Mouse (Mus musculus): Measurements from ENCODE around the gene Psmb3. TPM values are rescaled to one million over a fixed set of nuclear protein-coding genes. Genes with fewer than 3 reads are reported as not detected.

Psmb3 gene
- polyA plus RNA-seq, 1 experiment, result 264 TPM

GRCm38 (mm10) chr11:97660734-97661647 lies 42.2 kb upstream of the Psmb3 start:
- H3K4me1 ChIP-seq (ENCODE audit: control insufficient read depth, insufficient read depth, low read length), result peaks cover 12% of the 10 kb centered on the region
- WGBS, result 7% methylated on average over 27 of the region's 27 CpGs
- TF ChIP-seq POLR2A (IDR thresholded peaks at IDR 0.05; ENCODE audit: borderline replicate concordance, extremely low read depth, low read depth, low read length) (no peak), CTCF (IDR thresholded peaks at IDR 0.05; ENCODE audit: insufficient read depth, low read length) (no peak)
- DNase-seq, result no peak
- peak overlapping the region; percentile 93 for H3K4me3 ChIP-seq (replicated peaks; ENCODE audit: extremely low read depth, low read depth, low read length)

GRCm38 (mm10) chr11:97661648-97662133 lies 41.5 kb upstream of the Psmb3 start:
- Histone ChIP-seq H3K4me3 (replicated peaks; ENCODE audit: extremely low read depth, low read depth, low read length) (peak overlapping the region; percentile 47), H3K4me1 (ENCODE audit: control insufficient read depth, insufficient read depth, low read length) (peaks cover 12% of the 10 kb centered on the region)
- WGBS, result under 1% methylated on average over 20 of the region's 20 CpGs
- peak; percentile 81 for DNase-seq
- peak; percentile 36; the same call in 1 of the 2 replicates for TF ChIP-seq POLR2A (IDR thresholded peaks at IDR 0.05; ENCODE audit: borderline replicate concordance, extremely low read depth, low read depth, low read length)
- no peak for TF ChIP-seq CTCF (IDR thresholded peaks at IDR 0.05; ENCODE audit: insufficient read depth, low read length)

- Histone ChIP-seq H3K4me1 (ENCODE audit: control insufficient read depth, insufficient read depth, low read length) (peaks cover 12% of the 10 kb centered on the region), H3K4me3 (replicated peaks; ENCODE audit: extremely low read depth, low read depth, low read length) (peak overlapping the region; percentile 74)
- 2% methylated on average over 21 of the region's 21 CpGs for WGBS
- no peak for TF ChIP-seq CTCF (IDR thresholded peaks at IDR 0.05; ENCODE audit: insufficient read depth, low read length)
- no peak for TF ChIP-seq POLR2A (IDR thresholded peaks at IDR 0.05; ENCODE audit: borderline replicate concordance, extremely low read depth, low read depth, low read length)
- peak; percentile 70 for DNase-seq
Measured at GRCm38 (mm10) chr11:97662207-97662892, 40.8 kb upstream of the Psmb3 start.

- TF ChIP-seq CTCF (IDR thresholded peaks at IDR 0.05; ENCODE audit: insufficient read depth, low read length) (no peak), POLR2A (IDR thresholded peaks at IDR 0.05; ENCODE audit: borderline replicate concordance, extremely low read depth, low read depth, low read length) (peak; percentile 10; the same call in 1 of the 2 replicates)
- Histone ChIP-seq H3K4me3 (replicated peaks; ENCODE audit: extremely low read depth, low read depth, low read length) (peak within 1 kb of the TSS; percentile 87), H3K4me1 (ENCODE audit: control insufficient read depth, insufficient read depth, low read length) (peaks cover 12% of the 10 kb centered on the region)
- WGBS, result 2% methylated on average over 52 of the region's 76 CpGs
- DNase-seq, result peak; percentile 69
Measured at GRCm38 (mm10) chr11:97662893-97663527, 40.2 kb upstream of the Psmb3 start, which contains the start of gene Mllt6. Mllt6 (plus strand) TSS chr11:97663414.

- Histone ChIP-seq H3K4me3 (replicated peaks; ENCODE audit: extremely low read depth, low read depth, low read length) (peak overlapping the region; percentile 87), H3K4me1 (ENCODE audit: control insufficient read depth, insufficient read depth, low read length) (peaks cover 11% of the 10 kb centered on the region)
- WGBS, result under 1% methylated on average over 37 of the region's 57 CpGs
- peak; percentile 70 for DNase-seq
- TF ChIP-seq POLR2A (IDR thresholded peaks at IDR 0.05; ENCODE audit: borderline replicate concordance, extremely low read depth, low read depth, low read length) (no peak), CTCF (IDR thresholded peaks at IDR 0.05; ENCODE audit: insufficient read depth, low read length) (no peak)
Measured at GRCm38 (mm10) chr11:97663528-97664338, 39.5 kb upstream of the Psmb3 start.

GRCm38 (mm10) chr11:97664339-97664665 lies 38.9 kb upstream of the Psmb3 start:
- DNase-seq, result no peak
- Histone ChIP-seq H3K4me3 (replicated peaks; ENCODE audit: extremely low read depth, low read depth, low read length) (peak overlapping the region; percentile 87), H3K4me1 (ENCODE audit: control insufficient read depth, insufficient read depth, low read length) (peaks cover 13% of the 10 kb centered on the region)
- TF ChIP-seq CTCF (IDR thresholded peaks at IDR 0.05; ENCODE audit: insufficient read depth, low read length), result no peak
- TF ChIP-seq POLR2A (IDR thresholded peaks at IDR 0.05; ENCODE audit: borderline replicate concordance, extremely low read depth, low read depth, low read length), result no peak
- 3% methylated on average over 8 of the region's 8 CpGs for WGBS

- 22% methylated on average over 6 of the region's 6 CpGs for WGBS
- Histone ChIP-seq H3K4me1 (ENCODE audit: control insufficient read depth, insufficient read depth, low read length) (peaks cover 17% of the 10 kb centered on the region), H3K4me3 (replicated peaks; ENCODE audit: extremely low read depth, low read depth, low read length) (peak overlapping the region; percentile 28)
- no peak for DNase-seq
- no peak; the same call in 1 of the 2 replicates for TF ChIP-seq CTCF (IDR thresholded peaks at IDR 0.05; ENCODE audit: insufficient read depth, low read length)
- TF ChIP-seq POLR2A (IDR thresholded peaks at IDR 0.05; ENCODE audit: borderline replicate concordance, extremely low read depth, low read depth, low read length), result no peak
Measured at GRCm38 (mm10) chr11:97664771-97665240, 38.4 kb upstream of the Psmb3 start.

GRCm38 (mm10) chr11:97665431-97665830 lies 37.8 kb upstream of the Psmb3 start:
- TF ChIP-seq POLR2A (IDR thresholded peaks at IDR 0.05; ENCODE audit: borderline replicate concordance, extremely low read depth, low read depth, low read length) (no peak), CTCF (IDR thresholded peaks at IDR 0.05; ENCODE audit: insufficient read depth, low read length) (no peak)
- Histone ChIP-seq H3K4me3 (replicated peaks; ENCODE audit: extremely low read depth, low read depth, low read length) (no peak overlapping the region), H3K4me1 (ENCODE audit: control insufficient read depth, insufficient read depth, low read length) (peaks cover 17% of the 10 kb centered on the region)
- 85% methylated on average over 13 of the region's 13 CpGs for WGBS
- no peak for DNase-seq

Measured in lung, adult 2 months (tissue).